Mouse (Mus musculus) hindbrain, embryonic 12.5 days (tissue): ENCODE measurements around the gene Btbd35f9. TPM values are rescaled to one million over a fixed set of nuclear protein-coding genes. Genes with fewer than 3 reads are reported as not detected.
"Not testable (repeated sequence)": the region's sequence is repeated elsewhere in the genome, so short reads cannot be mapped to it uniquely, and the experiment has no call there.

Source experiments
- ATAC-seq: fragments of 200-750 bp; cut with Nextera tagmentation; 2 replicates; pipeline ENCODE4 v1.8.0; 2017; ENCODE audit warnings: moderate TSS enrichment; ENCODE audit not compliant: low FRiP score
- H3K27ac ChIP-seq: fragments of 300-500 bp; sonication (generic); 2 replicates; pipeline ENCODE4 v1.5.1; 2016; ENCODE audit warnings: mild to moderate bottlenecking
- H3K27me3 ChIP-seq: fragments of 300-500 bp; sonication (generic); 2 replicates; pipeline ENCODE4 v1.6.1; 2016; ENCODE audit warnings: mild to moderate bottlenecking
- H3K36me3 ChIP-seq: fragments of 300-500 bp; sonication (generic); 2 replicates; pipeline ENCODE4 v1.6.1; 2016; ENCODE audit warnings: mild to moderate bottlenecking
- H3K4me1 ChIP-seq: fragments of 300-500 bp; sonication (generic); 2 replicates; pipeline ENCODE4 v1.6.1; 2016
- H3K4me2 ChIP-seq: fragments of 300-500 bp; sonication (generic); replicated peaks from 2 replicates; pipeline ENCODE4 v1.6.1; 2016; ENCODE audit warnings: mild to moderate bottlenecking
- H3K4me3 ChIP-seq: fragments of 300-500 bp; sonication (generic); 2 replicates; pipeline ENCODE4 v1.5.1; 2016; ENCODE audit warnings: mild to moderate bottlenecking
- H3K9ac ChIP-seq: fragments of 300-500 bp; sonication (generic); 2 replicates; pipeline ENCODE4 v1.6.1; 2016; ENCODE audit warnings: mild to moderate bottlenecking, moderate library complexity
- H3K9me3 ChIP-seq: fragments of 300-500 bp; sonication (generic); replicated peaks from 2 replicates; pipeline ENCODE4 v1.6.1; 2016; ENCODE audit warnings: mild to moderate bottlenecking
- WGBS: fragments of 180-500 bp; shearing (Covaris S2); methylation state at CpG from one replicate; pipeline ENCODE4 v1.1.7; 2016; 5-methylcytosine and 5-hydroxymethylcytosine counted together
- polyA plus RNA-seq: library from polyadenylated mRNA; unstranded; fragments of >200 nt; fragmentation: Nextera tagmentation; extraction: Ambion mirVana; gene quantifications from 2 replicates; pipeline ENCODE4 v1.2.1, GENCODE M21; 2016

Gene Btbd35f9
- not detected in 2 replicates for polyA plus RNA-seq

GRCm38 (mm10) chrX:34161399-34161798 lies at the start of gene Btbd35f9:
Btbd35f9 (minus strand) TSS chrX:34161499.
- H3K27ac ChIP-seq, H3K9ac ChIP-seq, H3K4me2 ChIP-seq, H3K36me3 ChIP-seq, H3K4me1 ChIP-seq, H3K9me3 ChIP-seq, ATAC-seq, H3K4me3 ChIP-seq, H3K27me3 ChIP-seq: not testable (repeated sequence)
- WGBS = no CpG with 5 or more reads among the region's 5 CpGs

Other genes with a start within 250 kb of the Btbd35f9 start
- gene Btbd35f6, start 205.0 kb downstream of the Btbd35f9 start, polyA plus RNA-seq = not detected in 2 replicates
- gene Gm21870, start 174.7 kb downstream of the Btbd35f9 start, polyA plus RNA-seq = not detected in 2 replicates
- gene Spin2g, start 77.2 kb upstream of the Btbd35f9 start, polyA plus RNA-seq = not detected in 2 replicates